In the genomic region with DNA sequence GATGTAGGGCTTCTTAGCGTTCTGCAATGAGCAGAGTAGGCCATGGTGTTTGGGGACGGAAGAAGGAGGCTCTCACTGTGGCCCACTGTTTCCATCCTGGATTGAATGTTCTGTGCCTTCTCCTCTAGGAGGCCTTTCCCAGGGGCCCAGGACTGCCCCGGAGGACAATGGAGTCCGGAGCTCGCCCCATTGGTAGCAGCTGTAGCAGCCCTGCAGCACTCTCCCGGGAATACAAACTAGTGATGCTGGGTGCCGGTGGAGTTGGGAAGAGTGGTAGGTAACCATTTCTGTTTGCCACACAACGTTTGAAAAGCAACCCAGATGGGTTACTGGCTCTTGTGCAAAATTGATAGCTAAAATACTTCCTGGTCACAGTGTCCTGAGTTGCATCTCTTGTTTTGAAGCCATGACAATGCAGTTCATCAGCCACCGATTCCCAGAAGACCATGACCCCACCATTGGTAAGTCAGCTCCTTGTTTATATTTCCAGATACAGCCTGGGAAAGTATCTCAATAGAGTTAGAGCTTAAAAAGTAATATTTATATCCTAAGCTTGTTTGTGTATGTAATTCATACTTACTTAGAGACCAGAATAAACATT, we compare ENCODE assay signal across 7 mouse cellular contexts. TPM values are rescaled to one million over a fixed set of nuclear protein-coding genes. Genes with fewer than 3 reads are reported as not detected.
DNase-seq lines count a peak whose midpoint lies in the region; ATAC-seq and TF ChIP-seq lines count a peak whose summit lies in the region.

No protein-coding gene starts in this region.

- peak overlapping the region; percentile 87 for H3K27ac ChIP-seq in heart, embryonic 10.5 days
- H3K27ac ChIP-seq in kidney, postnatal 0 days = peak overlapping the region; percentile 79
- H3K27ac ChIP-seq in lung, embryonic 16.5 days (ENCODE audit: low read length) = peak overlapping the region; percentile 80

- H3K27me3 ChIP-seq in heart, embryonic 10.5 days (ENCODE audit: insufficient read depth, poor library complexity, severe bottlenecking) = no peaks in the 10 kb centered on the region
- H3K27me3 ChIP-seq in kidney, postnatal 0 days (ENCODE audit: insufficient read depth, low read length) = no peaks in the 10 kb centered on the region
- no peaks in the 10 kb centered on the region for H3K27me3 ChIP-seq in lung, embryonic 16.5 days (ENCODE audit: control insufficient read depth, insufficient read depth, low read depth, low read length)

- no peaks in the 10 kb centered on the region for H3K9me3 ChIP-seq in heart, embryonic 10.5 days
- H3K9me3 ChIP-seq in kidney, postnatal 0 days (replicated peaks; ENCODE audit: low read length) = no peaks in the 10 kb centered on the region
- H3K9me3 ChIP-seq in lung, embryonic 16.5 days (ENCODE audit: control insufficient read depth, low read length) = no peaks in the 10 kb centered on the region

- peaks cover 50% of the 10 kb centered on the region for H3K36me3 ChIP-seq in heart, embryonic 10.5 days
- peaks cover 25% of the 10 kb centered on the region; the same call in 1 of the 2 replicates for H3K36me3 ChIP-seq in kidney, postnatal 0 days (ENCODE audit: insufficient read depth, low read length)
- peaks cover 22% of the 10 kb centered on the region for H3K36me3 ChIP-seq in lung, embryonic 16.5 days (ENCODE audit: control insufficient read depth, insufficient read depth, low read length)

- peaks cover 17% of the 10 kb centered on the region for H3K4me1 ChIP-seq in heart, embryonic 10.5 days
- 0 out of 2 replicates have a peak, but pooled peaks cover 8% of the 10 kb centered on the region for H3K4me1 ChIP-seq in kidney, postnatal 0 days (replicated peaks; ENCODE audit: insufficient read depth, low read length)
- peaks cover 17% of the 10 kb centered on the region for H3K4me1 ChIP-seq in lung, embryonic 16.5 days (replicated peaks; ENCODE audit: control insufficient read depth, insufficient read depth, low read length)

- H3K4me3 ChIP-seq in heart, embryonic 10.5 days = peak overlapping the region; percentile 74
- peak overlapping the region; percentile 80 for H3K4me3 ChIP-seq in kidney, postnatal 0 days (replicated peaks; ENCODE audit: low read depth, low read length)
- peak overlapping the region; percentile 92 for H3K4me3 ChIP-seq in lung, embryonic 16.5 days (ENCODE audit: low read length)

- 0 out of 2 replicates have a peak, but pooled peaks have one; percentile 8 for ATAC-seq in kidney, postnatal 0 days (replicated peaks; ENCODE audit: low FRiP score, low read depth)
- peak; percentile 74 for ATAC-seq in lung, embryonic 16.5 days (ENCODE audit: low read depth)

- peak overlapping the region; percentile 67 for H3K4me2 ChIP-seq in kidney, postnatal 0 days (ENCODE audit: low read length)
- peak overlapping the region; percentile 80 for H3K4me2 ChIP-seq in lung, embryonic 16.5 days (ENCODE audit: low read depth, low read length)

- peak overlapping the region; percentile 69 for H3K9ac ChIP-seq in kidney, postnatal 0 days (ENCODE audit: low read depth, low read length)
- peak overlapping the region; percentile 84 for H3K9ac ChIP-seq in lung, embryonic 16.5 days (ENCODE audit: low read length)

- 9% methylated on average over 9 of the region's 9 CpGs for WGBS in heart, embryonic 10.5 days
- 2% methylated on average over 9 of the region's 9 CpGs for WGBS in kidney, postnatal 0 days
- WGBS in lung, embryonic 16.5 days = 3% methylated on average over 9 of the region's 9 CpGs

- DNase-seq in thymus, postnatal 0 days (ENCODE audit: low spot score) = peak; percentile 10
- DNase-seq in thymus, postnatal 4 days = no peak
- DNase-seq in c-Kit-negative CD71-positive TER-119-positive erythroid progenitor cells, embryonic 14.5 days (ENCODE audit: low read depth, low spot score) = peak; percentile 30
- DNase-seq in heart, embryonic 10.5 days (ENCODE audit: low spot score) = peak; percentile 80
- DNase-seq in kidney, postnatal 0 days (ENCODE audit: low spot score) = peak; percentile 69
- DNase-seq in retina, embryonic 14.5 days (ENCODE audit: low spot score) = peak; percentile 58

- TF ChIP-seq CTCF in kidney, postnatal 0 days (IDR thresholded peaks at IDR 0.05; ENCODE audit: low read depth) = no peak

RNA-seq across cellular contexts. Expression of a gene that starts 0.7 kb away (rescaled TPM):
- polyA plus RNA-seq in thymus, postnatal 0 days (2015; fragmentation: Nextera tagmentation; extraction: Ambion mirVana) = 55.5 and 55.6 TPM in 2 replicates
- 40.5 and 42.5 TPM in 2 replicates for polyA plus RNA-seq in heart, embryonic 10.5 days (2016; fragmentation: Nextera tagmentation; extraction: Ambion mirVana)
- 58.6 and 62.5 TPM in 2 replicates for polyA plus RNA-seq in kidney, postnatal 0 days (2015; fragmentation: Nextera tagmentation; extraction: Ambion mirVana)
- 58.9 and 68.9 TPM in 2 replicates for polyA plus RNA-seq in lung, embryonic 16.5 days (2015; fragmentation: Nextera tagmentation; extraction: Ambion mirVana)

RNA-seq across cellular contexts. Expression of a gene that starts 31.7 kb away (rescaled TPM):
- polyA plus RNA-seq in thymus, postnatal 0 days (2015; fragmentation: Nextera tagmentation; extraction: Ambion mirVana) = 69.4 and 75.2 TPM in 2 replicates
- polyA plus RNA-seq in heart, embryonic 10.5 days (2016; fragmentation: Nextera tagmentation; extraction: Ambion mirVana) = 73.3 and 87.3 TPM in 2 replicates
- 71.4 and 72.1 TPM in 2 replicates for polyA plus RNA-seq in kidney, postnatal 0 days (2015; fragmentation: Nextera tagmentation; extraction: Ambion mirVana)
- 82.1 and 86.2 TPM in 2 replicates for polyA plus RNA-seq in lung, embryonic 16.5 days (2015; fragmentation: Nextera tagmentation; extraction: Ambion mirVana)

RNA-seq across cellular contexts. Expression of a gene that starts 57.7 kb away (rescaled TPM):
- 1.7 TPM in 2 replicates for polyA plus RNA-seq in thymus, postnatal 0 days (2015; fragmentation: Nextera tagmentation; extraction: Ambion mirVana)
- polyA plus RNA-seq in heart, embryonic 10.5 days (2016; fragmentation: Nextera tagmentation; extraction: Ambion mirVana) = 11.8 and 15.8 TPM in 2 replicates
- 8.8 and 9.1 TPM in 2 replicates for polyA plus RNA-seq in kidney, postnatal 0 days (2015; fragmentation: Nextera tagmentation; extraction: Ambion mirVana)
- 8.0 and 8.1 TPM in 2 replicates for polyA plus RNA-seq in lung, embryonic 16.5 days (2015; fragmentation: Nextera tagmentation; extraction: Ambion mirVana)
